Mouse (Mus musculus) G1E (cell line): ENCODE measurements at regions not wholly inside any gene's neighbourhood (a gene's known extent, or its start where the extent isn't known, plus 50 kb on each side); places are given as distances from the start of the nearest gene placed in this dataset.

Experiments used
- CTCF ChIP-seq: IDR thresholded peaks from 2 replicates; pipeline ENCODE4 v1.5.1; 2012; ENCODE audit warnings: low read depth, low read length, inconsistent platforms, mixed read lengths
- GATA1 ChIP-seq: IDR thresholded peaks from 2 replicates; pipeline ENCODE4 v1.6.1; 2012; ENCODE audit warnings: borderline replicate concordance, low read length, inconsistent platforms, mixed read lengths
- POLR2AphosphoS5 ChIP-seq: IDR thresholded peaks from 2 replicates; pipeline ENCODE4 v1.6.1; 2012; ENCODE audit warnings: low read depth, low read length, inconsistent platforms; ENCODE audit not compliant: insufficient replicate concordance
- TAL1 ChIP-seq: conservative IDR thresholded peaks from 2 replicates; pipeline ENCODE4 v1.6.1; 2012; ENCODE audit warnings: low read depth, low read length, inconsistent platforms, mixed read lengths

- TF ChIP-seq CTCF = no peak
- no peak for TF ChIP-seq POLR2AphosphoS5
- no peak for TF ChIP-seq GATA1
- TF ChIP-seq TAL1 = no peak
Observed at GRCm38 (mm10) chr2:166426960-166427359, 271.5 kb upstream of the Sulf2 start.
